Mouse (Mus musculus): ENCODE measurements around the gene Tmem125. TPM values are rescaled to one million over a fixed set of nuclear protein-coding genes. Genes with fewer than 3 reads are reported as not detected.
"Not testable (repeated sequence)": the region's sequence is repeated elsewhere in the genome, so short reads cannot be mapped to it uniquely, and the experiment has no call there.

Gene Tmem125
- polyA plus RNA-seq, 1 experiment from 2014 or later: 0.12 TPM

- ATAC-seq (ENCODE audit: low FRiP score): no peak
- 13% methylated on average over 6 of the region's 6 CpGs for WGBS
- 0 out of 2 replicates have a peak, but pooled peaks cover 3% of the 10 kb centered on the region for H3K4me1 ChIP-seq (replicated peaks)
- H3K4me2 ChIP-seq: no peak overlapping the region
- no peak overlapping the region for H3K4me3 ChIP-seq
- no peaks in the 10 kb centered on the region for H3K36me3 ChIP-seq
- H3K9me3 ChIP-seq: no peaks in the 10 kb centered on the region
- H3K9ac ChIP-seq: no peak overlapping the region
- H3K27ac ChIP-seq: no peak overlapping the region
- H3K27me3 ChIP-seq: no peaks in the 10 kb centered on the region
Observed at GRCm38 (mm10) chr4:118509050-118509449, 34.8 kb downstream of the Tmem125 start.

GRCm38 (mm10) chr4:118507171-118507570 lies 36.7 kb downstream of the Tmem125 start:
- not testable (repeated sequence) for H3K27me3 ChIP-seq; H3K9ac ChIP-seq; H3K36me3 ChIP-seq; H3K4me1 ChIP-seq (replicated peaks); H3K9me3 ChIP-seq; H3K4me2 ChIP-seq; H3K4me3 ChIP-seq; ATAC-seq (ENCODE audit: low FRiP score); H3K27ac ChIP-seq
- 96% methylated on average over 1 of the region's 1 CpGs for WGBS

- Histone ChIP-seq H3K9ac (no peak overlapping the region), H3K27me3 (no peaks in the 10 kb centered on the region), H3K36me3 (no peaks in the 10 kb centered on the region), H3K4me3 (no peak overlapping the region), H3K27ac (no peak overlapping the region), H3K4me2 (no peak overlapping the region), H3K9me3 (no peaks in the 10 kb centered on the region), H3K4me1 (replicated peaks) (no peaks in the 10 kb centered on the region)
- ATAC-seq (ENCODE audit: low FRiP score): no peak
- WGBS: 91% methylated on average over 3 of the region's 3 CpGs
Observed at GRCm38 (mm10) chr4:118505551-118505950, 38.3 kb downstream of the Tmem125 start.

GRCm38 (mm10) chr4:118500792-118501191 lies 43.1 kb downstream of the Tmem125 start:
- H3K9me3 ChIP-seq: no peaks in the 10 kb centered on the region
- 60% methylated on average over 9 of the region's 9 CpGs for WGBS
- no peak overlapping the region for H3K4me3 ChIP-seq
- ATAC-seq (ENCODE audit: low FRiP score): no peak
- no peaks in the 10 kb centered on the region for H3K27me3 ChIP-seq
- no peaks in the 10 kb centered on the region for H3K36me3 ChIP-seq
- no peak overlapping the region for H3K27ac ChIP-seq
- H3K4me1 ChIP-seq (replicated peaks): no peaks in the 10 kb centered on the region
- H3K4me2 ChIP-seq: no peak overlapping the region
- no peak overlapping the region for H3K9ac ChIP-seq

GRCm38 (mm10) chr4:118500171-118500724 lies 43.6 kb downstream of the Tmem125 start:
- no peak overlapping the region for H3K9ac ChIP-seq
- H3K9me3 ChIP-seq: no peaks in the 10 kb centered on the region
- no peak overlapping the region for H3K4me3 ChIP-seq
- WGBS: 48% methylated on average over 6 of the region's 6 CpGs
- no peak overlapping the region for H3K4me2 ChIP-seq
- no peaks in the 10 kb centered on the region for H3K36me3 ChIP-seq
- H3K27me3 ChIP-seq: no peaks in the 10 kb centered on the region
- H3K4me1 ChIP-seq (replicated peaks): no peaks in the 10 kb centered on the region
- no peak for ATAC-seq (ENCODE audit: low FRiP score)
- H3K27ac ChIP-seq: no peak overlapping the region

Other genes with a start within 250 kb of the Tmem125 start
- gene Szt2, start 134.8 kb downstream of the Tmem125 start, polyA plus RNA-seq (2015; fragmentation: Nextera tagmentation; extraction: Ambion mirVana): 10.6 and 10.9 TPM in 2 replicates
- gene Med8, start 134.7 kb downstream of the Tmem125 start, polyA plus RNA-seq (2015; fragmentation: Nextera tagmentation; extraction: Ambion mirVana): 118 and 124 TPM in 2 replicates
- 32.9 and 33.3 TPM in 2 replicates for gene Elovl1, start 116.0 kb downstream of the Tmem125 start, polyA plus RNA-seq (2015; fragmentation: Nextera tagmentation; extraction: Ambion mirVana)
- 56.1 and 66.8 TPM in 2 replicates for gene Cdc20, start 106.7 kb downstream of the Tmem125 start, polyA plus RNA-seq (2015; fragmentation: Nextera tagmentation; extraction: Ambion mirVana)
- gene Mpl, start 86.5 kb downstream of the Tmem125 start, polyA plus RNA-seq (2015; fragmentation: Nextera tagmentation; extraction: Ambion mirVana): 0.26 and 0.32 TPM in 2 replicates
- 17.7 and 18.7 TPM in 2 replicates for gene Tie1, start 54.0 kb downstream of the Tmem125 start, polyA plus RNA-seq (2015; fragmentation: Nextera tagmentation; extraction: Ambion mirVana)
- not detected in 2 replicates for gene 2610528J11Rik, start 17.0 kb downstream of the Tmem125 start, polyA plus RNA-seq (2015; fragmentation: Nextera tagmentation; extraction: Ambion mirVana)
- gene Cfap57, start 76.7 kb upstream of the Tmem125 start, polyA plus RNA-seq (2015; fragmentation: Nextera tagmentation; extraction: Ambion mirVana): 1.3 and 2.3 TPM in 2 replicates
- 106 and 121 TPM in 2 replicates for gene Ebna1bp2, start 76.8 kb upstream of the Tmem125 start, polyA plus RNA-seq (2015; fragmentation: Nextera tagmentation; extraction: Ambion mirVana)
- not detected in 2 replicates for gene Olfr62, start 114.9 kb upstream of the Tmem125 start, polyA plus RNA-seq (2015; fragmentation: Nextera tagmentation; extraction: Ambion mirVana)
- not detected in 2 replicates for gene Olfr1342, start 148.7 kb upstream of the Tmem125 start, polyA plus RNA-seq (2015; fragmentation: Nextera tagmentation; extraction: Ambion mirVana)
- gene Olfr1341, start 159.5 kb upstream of the Tmem125 start, polyA plus RNA-seq (2015; fragmentation: Nextera tagmentation; extraction: Ambion mirVana): not detected in 2 replicates
- gene Olfr1340, start 176.1 kb upstream of the Tmem125 start, polyA plus RNA-seq (2015; fragmentation: Nextera tagmentation; extraction: Ambion mirVana): not detected in 2 replicates
- gene Olfr1339, start 188.1 kb upstream of the Tmem125 start, polyA plus RNA-seq (2015; fragmentation: Nextera tagmentation; extraction: Ambion mirVana): not detected in 2 replicates
- gene Olfr1338, start 214.7 kb upstream of the Tmem125 start, polyA plus RNA-seq (2015; fragmentation: Nextera tagmentation; extraction: Ambion mirVana): not detected in 2 replicates
- not detected in 2 replicates for gene Olfr1337, start 238.5 kb upstream of the Tmem125 start, polyA plus RNA-seq (2015; fragmentation: Nextera tagmentation; extraction: Ambion mirVana)